Mouse (Mus musculus): Measurements from ENCODE around the gene Ino80b.

Gene Ino80b

DNA sequence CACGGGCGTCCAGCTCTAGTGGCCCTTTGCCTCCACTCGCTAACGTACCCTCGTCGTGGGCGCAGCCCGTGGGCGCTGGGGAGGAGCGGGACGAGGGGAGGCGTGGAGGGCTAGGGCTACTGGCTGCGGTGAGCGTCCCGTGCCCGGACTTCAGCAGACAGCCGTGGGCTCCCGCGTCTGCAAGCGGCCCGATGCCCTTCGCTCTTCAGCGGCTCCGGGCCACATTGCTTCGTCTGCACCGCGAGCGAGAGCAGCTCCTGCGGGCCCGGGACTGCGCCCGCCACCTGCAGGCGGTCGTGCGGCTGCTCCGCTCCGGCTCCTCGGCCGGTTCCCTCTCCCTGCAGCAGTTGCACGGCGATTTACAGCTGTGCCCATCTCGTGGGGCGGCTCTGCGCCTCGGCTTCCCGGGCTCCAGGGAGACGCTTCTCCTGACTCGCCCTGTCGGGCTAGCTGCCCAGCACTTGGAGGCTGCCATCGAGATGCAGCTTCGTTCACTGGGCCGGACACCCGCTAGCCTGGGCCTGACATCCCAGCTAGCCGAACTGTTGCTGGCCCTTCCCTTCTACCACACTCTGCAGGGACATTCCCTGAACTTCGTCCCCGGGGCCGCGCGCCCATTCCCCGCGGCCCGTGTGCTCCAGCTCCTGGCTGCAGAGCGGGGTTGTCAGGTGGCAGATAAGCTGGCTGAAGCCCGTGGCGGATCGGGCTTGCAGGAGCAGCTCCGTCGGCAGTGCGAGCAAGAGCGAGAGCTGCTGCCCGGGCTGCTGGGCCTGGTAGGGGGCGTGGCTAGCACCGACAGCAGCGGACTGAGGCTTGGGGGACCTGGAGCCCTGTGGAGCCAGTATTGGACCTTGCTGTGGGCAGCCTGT lies 23.3 kb downstream of the Ino80b start:
- in situ Hi-C loops (cut with MboI; ENCODE audit: low pct_unique_long_range_greater_than_20kb in 1 of 2, low sequenced_read_pairs in 2 of 2, unreplicated experiment in 1 of 2) = loop anchor here in 1 of 2 experiments (5.0 kb wide), 1 partner anchor 95 kb away; no protein-coding TSS in a partner anchor

DNA sequence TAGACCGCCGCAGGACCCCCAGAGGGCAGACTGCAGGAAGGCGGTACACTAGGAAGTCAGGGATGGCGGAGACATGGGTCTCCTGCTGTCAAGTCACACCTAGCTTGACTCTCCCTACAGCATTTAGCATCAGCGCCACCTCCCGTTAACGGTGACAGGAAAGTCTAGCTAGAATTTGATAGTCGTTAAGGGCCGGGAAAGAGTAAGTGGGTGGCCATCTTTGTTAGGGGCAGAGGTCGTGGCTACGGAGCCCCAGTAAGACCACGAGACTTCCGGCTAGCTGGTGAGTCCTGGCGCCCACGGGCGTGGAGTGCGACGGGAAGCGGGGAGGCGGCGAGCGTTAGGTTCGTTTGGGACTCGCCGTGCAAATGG lies 23.9 kb downstream of the Ino80b start, which contains the start of the genes Ccdc142 and Gm42688:
TSS of gene Ccdc142 (plus strand) at position 286 of the 372 bp plus-strand sequence.
TSS of gene Gm42688 (plus strand) at position 302 of the 372 bp plus-strand sequence.
- in situ Hi-C loops (cut with MboI; ENCODE audit: low pct_unique_long_range_greater_than_20kb in 1 of 2, low sequenced_read_pairs in 2 of 2, unreplicated experiment in 1 of 2) = loop anchor here in 1 of 2 experiments (5.0 kb wide), 1 partner anchor 94 kb away; no protein-coding TSS in a partner anchor

GRCm38 (mm10) chr6:83098411-83098810 lies 26.8 kb downstream of the Ino80b start:
- in situ Hi-C loops (cut with MboI; ENCODE audit: low pct_unique_long_range_greater_than_20kb in 1 of 2, low sequenced_read_pairs in 2 of 2, unreplicated experiment in 1 of 2) = no loop called here

DNA sequence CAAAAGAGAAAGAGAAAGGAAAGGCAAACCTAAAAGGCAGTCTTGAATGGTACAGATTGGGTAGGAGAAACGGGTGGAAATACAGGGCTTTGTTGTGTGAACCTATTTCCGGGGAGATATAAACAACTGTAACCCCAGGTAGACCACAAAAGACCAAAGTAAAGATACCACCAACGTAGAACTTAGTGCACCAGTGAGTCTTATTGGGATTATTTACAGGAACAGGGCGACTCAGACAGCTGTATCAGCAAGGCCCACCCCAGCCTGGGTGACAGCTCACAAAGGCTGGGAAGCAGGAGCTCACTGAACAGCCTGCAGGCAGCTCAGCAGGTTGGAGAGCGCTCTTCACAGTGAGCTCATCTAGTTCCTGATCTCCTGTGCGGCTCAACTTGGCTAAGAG lies 29.3 kb downstream of the Ino80b start:
- in situ Hi-C loops (cut with MboI; ENCODE audit: low pct_unique_long_range_greater_than_20kb in 1 of 2, low sequenced_read_pairs in 2 of 2, unreplicated experiment in 1 of 2) = no loop called here

DNA sequence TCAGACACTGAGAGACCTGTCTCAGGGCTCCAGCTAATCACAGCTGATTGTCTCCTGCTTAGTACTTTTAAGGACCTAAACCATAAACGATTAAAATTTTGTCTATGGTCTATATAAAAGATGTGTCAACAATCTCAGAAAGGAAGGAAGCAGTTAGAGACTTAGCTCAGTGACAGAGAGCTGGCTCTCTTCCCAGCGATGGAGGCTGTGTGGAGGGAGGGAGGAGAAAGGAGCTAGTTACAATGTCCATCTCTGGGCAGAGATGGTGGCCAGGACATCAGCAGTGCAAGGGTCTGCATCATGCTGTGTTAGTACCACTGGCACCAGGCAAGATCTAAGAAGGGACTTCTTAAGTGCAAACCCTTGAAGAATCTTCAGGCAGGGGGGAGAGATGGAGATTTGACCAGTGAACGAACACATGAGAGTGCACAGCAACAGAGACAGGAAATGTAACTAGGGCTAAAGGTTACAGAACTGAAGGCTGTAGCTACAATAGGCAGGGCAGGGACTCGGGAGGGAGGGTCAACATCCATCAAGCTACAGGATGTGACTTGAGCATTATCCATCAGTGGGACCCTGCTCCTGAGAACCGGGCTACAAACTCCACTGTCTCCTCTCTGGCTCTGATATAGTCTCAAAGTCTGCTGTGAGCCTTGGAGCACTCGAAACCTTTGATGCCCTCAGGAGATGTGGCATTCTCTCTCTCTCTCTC lies 32.7 kb downstream of the Ino80b start:
- in situ Hi-C loops (cut with MboI; ENCODE audit: low pct_unique_long_range_greater_than_20kb in 1 of 2, low sequenced_read_pairs in 2 of 2, unreplicated experiment in 1 of 2) = no loop called here

GRCm38 (mm10) chr6:83087926-83088260 lies 37.3 kb downstream of the Ino80b start:
- in situ Hi-C loops (cut with MboI; ENCODE audit: low pct_unique_long_range_greater_than_20kb in 1 of 2, low sequenced_read_pairs in 2 of 2, unreplicated experiment in 1 of 2) = no loop called here

- in situ Hi-C loops (cut with MboI; ENCODE audit: low pct_unique_long_range_greater_than_20kb in 1 of 2, low sequenced_read_pairs in 2 of 2, unreplicated experiment in 1 of 2) = no loop called here
Measured at GRCm38 (mm10) chr6:83087205-83087925, 37.9 kb downstream of the Ino80b start.

GRCm38 (mm10) chr6:83086121-83087035 lies 38.9 kb downstream of the Ino80b start, which contains the start of gene Lbx2:
Lbx2 (plus strand) TSS chr6:83086367.
- in situ Hi-C loops (cut with MboI; ENCODE audit: low pct_unique_long_range_greater_than_20kb in 1 of 2, low sequenced_read_pairs in 2 of 2, unreplicated experiment in 1 of 2) = no loop called here

DNA sequence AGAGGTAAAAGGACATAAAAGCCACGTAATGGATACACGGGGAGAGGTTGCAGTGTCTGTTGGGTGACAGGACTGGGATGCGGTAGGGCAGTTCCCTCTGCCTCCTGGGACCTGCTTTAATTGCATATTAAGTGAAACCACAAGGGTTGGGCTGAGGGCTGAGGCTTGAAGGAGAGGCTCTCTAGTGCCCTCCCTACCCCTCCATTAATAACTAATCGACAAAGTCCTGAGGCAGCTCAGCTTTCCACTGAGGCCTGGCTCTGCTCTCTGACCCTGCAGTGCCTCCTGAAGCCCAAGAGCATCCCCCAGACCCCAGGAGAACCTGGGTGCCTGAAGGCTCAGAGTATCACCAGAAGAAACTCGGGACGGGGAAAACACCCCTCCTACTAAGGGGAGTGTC lies 40.8 kb downstream of the Ino80b start:
- in situ Hi-C loops (cut with MboI; ENCODE audit: low pct_unique_long_range_greater_than_20kb in 1 of 2, low sequenced_read_pairs in 2 of 2, unreplicated experiment in 1 of 2) = no loop called here

- in situ Hi-C loops (cut with MboI; ENCODE audit: low pct_unique_long_range_greater_than_20kb in 1 of 2, low sequenced_read_pairs in 2 of 2, unreplicated experiment in 1 of 2) = no loop called here
Measured at GRCm38 (mm10) chr6:83083497-83083896, 41.7 kb downstream of the Ino80b start.

DNA sequence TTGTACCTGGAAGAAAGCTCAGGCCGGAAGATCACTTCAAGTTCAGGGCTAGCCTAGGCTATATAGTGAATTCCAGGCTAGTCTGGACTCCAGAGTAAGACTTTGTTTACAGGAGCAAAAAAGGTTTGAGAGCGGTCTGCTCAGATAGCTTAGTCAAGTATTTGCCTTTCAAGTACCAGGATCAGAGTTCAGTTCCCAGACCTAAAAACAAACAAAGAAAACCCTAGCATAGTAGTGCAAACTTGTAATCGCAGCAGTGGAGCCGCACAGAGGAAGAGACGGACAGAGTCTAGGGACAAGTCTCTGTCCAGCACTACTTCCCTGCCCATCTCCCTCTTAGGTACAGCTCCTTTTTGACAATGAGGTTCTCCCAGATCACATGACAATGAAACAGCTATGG lies 45.0 kb downstream of the Ino80b start:
- in situ Hi-C loops (cut with MboI; ENCODE audit: low pct_unique_long_range_greater_than_20kb in 1 of 2, low sequenced_read_pairs in 2 of 2, unreplicated experiment in 1 of 2) = no loop called here

GRCm38 (mm10) chr6:83078324-83078858 lies 46.8 kb downstream of the Ino80b start:
- in situ Hi-C loops (cut with MboI; ENCODE audit: low pct_unique_long_range_greater_than_20kb in 1 of 2, low sequenced_read_pairs in 2 of 2, unreplicated experiment in 1 of 2) = no loop called here

DNA sequence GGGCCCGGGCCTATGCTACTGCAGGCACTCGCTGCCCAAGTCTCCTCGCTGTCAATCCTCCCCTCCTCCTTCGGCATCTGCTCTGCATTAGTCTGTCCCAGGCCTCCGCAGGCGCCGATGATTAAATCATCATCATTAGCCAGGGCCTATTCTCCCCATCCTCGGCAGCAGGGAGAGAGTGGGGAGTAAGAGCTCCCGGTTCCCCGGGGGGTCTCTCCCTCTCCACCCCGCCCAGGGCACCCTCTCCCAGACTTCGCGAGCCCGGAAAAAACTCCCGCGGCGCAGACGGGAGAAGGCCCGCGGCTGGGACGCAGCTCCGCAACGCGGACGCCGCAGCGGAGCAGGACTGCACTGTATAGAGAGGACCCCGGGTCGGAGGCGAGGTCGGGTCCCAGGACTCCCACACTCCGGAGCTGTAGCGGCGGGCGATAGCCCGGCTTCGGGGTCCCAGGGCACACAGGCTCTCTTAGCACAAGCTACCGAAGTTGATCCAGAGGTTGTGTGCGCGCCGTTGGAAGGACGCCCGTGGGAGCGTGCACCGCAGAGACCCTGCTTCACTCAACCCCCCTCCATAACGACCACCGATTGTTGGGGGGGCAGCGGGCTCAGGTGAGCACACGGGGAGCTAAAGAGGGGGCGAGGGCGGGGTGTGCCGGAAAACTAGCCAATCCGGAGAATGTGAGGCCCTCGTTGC lies 47.5 kb downstream of the Ino80b start, which contains the start of gene Pcgf1:
TSS of gene Pcgf1 (plus strand) at position 240 of the 694 bp plus-strand sequence.
- in situ Hi-C loops (cut with MboI; ENCODE audit: low pct_unique_long_range_greater_than_20kb in 1 of 2, low sequenced_read_pairs in 2 of 2, unreplicated experiment in 1 of 2) = no loop called here

DNA sequence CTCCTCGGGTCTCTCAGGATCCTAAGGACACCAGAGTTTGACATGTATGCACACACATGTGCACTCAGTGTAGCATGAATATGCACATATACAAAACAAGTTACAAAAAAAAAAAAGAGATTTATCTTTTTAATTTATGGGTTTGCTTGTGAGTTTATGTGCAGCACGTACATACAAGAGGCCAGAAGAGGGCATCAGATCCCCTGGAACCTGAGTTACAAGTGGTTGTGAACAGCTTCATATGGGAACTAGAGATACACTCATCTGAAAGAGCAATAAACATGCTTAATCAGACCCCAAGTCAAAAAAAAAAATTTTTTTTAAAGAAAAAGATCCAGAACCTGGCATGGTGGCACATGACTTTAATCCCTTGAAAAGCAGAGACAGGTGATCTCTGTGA lies 50.3 kb downstream of the Ino80b start:
- in situ Hi-C loops (cut with MboI; ENCODE audit: low pct_unique_long_range_greater_than_20kb in 1 of 2, low sequenced_read_pairs in 2 of 2, unreplicated experiment in 1 of 2) = no loop called here

Data from mouse embryonic stem cell (cell line).